Mouse (Mus musculus): Measurements from ENCODE around the gene Ak4. TPM values are rescaled to one million over a fixed set of nuclear protein-coding genes. Genes with fewer than 3 reads are reported as not detected.

The Ak4 gene
- polyA plus RNA-seq, 1 experiment from 2014 or later: 28.1 TPM

DNA sequence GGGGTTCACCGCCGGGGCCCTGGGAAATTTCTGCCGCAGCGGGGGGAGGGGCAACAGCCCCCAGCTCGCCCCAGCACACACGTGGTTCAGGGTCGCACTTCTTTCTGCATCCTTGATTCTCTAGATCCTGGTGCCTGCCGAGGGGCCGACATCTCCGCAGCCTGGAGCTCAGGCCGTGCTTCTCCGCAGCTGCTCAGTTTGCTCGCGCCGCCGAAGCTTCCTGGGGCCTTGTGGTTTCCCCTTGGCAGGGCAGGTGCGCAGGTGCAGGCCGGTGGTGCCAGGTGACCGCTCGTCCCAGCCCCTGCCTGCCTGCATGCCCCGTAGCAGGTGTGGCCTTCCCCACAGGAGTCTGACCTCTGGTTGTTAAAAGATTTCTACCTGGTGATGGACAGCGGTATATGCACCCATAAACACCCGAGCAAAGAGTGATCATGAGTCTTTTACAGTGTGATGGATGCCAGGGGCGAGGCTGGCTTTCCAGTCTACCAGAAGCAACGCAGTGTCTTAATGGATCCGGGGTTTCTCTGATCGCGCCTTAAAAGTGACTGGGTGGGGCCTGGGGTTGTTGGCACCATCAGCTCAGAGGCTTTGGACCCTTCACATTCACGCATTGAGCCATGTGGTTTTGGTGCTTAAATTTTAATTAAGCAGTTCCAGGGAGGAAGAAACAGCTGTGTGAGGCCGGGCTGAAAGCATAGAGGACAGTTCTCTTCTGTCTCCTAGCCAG lies 89.9 kb downstream of the Ak4 start:
- peak; percentile 58; the same call in 1 of the 2 replicates for ATAC-seq (ENCODE audit: insufficient read depth, low FRiP score)
- H3K9me3 ChIP-seq (replicated peaks; ENCODE audit: control insufficient read depth, low read length): no peaks in the 10 kb centered on the region
- peaks cover 14% of the 10 kb centered on the region for H3K4me1 ChIP-seq (ENCODE audit: control insufficient read depth, insufficient read depth, low read length)
- H3K4me2 ChIP-seq (ENCODE audit: low read depth, low read length): peak overlapping the region; percentile 72
- peak overlapping the region; percentile 42 for H3K4me3 ChIP-seq (replicated peaks; ENCODE audit: low read length)
- 5% methylated on average over 30 of the region's 30 CpGs for WGBS
- peaks cover 7% of the 10 kb centered on the region; the same call in 1 of the 2 replicates for H3K27me3 ChIP-seq (ENCODE audit: control insufficient read depth, insufficient read depth, low read length)
- H3K9ac ChIP-seq (ENCODE audit: low read length): peak overlapping the region; percentile 64
- H3K36me3 ChIP-seq (ENCODE audit: control insufficient read depth, insufficient read depth, low read length): no peaks in the 10 kb centered on the region
- no peak overlapping the region for H3K27ac ChIP-seq (ENCODE audit: low read length)

DNA sequence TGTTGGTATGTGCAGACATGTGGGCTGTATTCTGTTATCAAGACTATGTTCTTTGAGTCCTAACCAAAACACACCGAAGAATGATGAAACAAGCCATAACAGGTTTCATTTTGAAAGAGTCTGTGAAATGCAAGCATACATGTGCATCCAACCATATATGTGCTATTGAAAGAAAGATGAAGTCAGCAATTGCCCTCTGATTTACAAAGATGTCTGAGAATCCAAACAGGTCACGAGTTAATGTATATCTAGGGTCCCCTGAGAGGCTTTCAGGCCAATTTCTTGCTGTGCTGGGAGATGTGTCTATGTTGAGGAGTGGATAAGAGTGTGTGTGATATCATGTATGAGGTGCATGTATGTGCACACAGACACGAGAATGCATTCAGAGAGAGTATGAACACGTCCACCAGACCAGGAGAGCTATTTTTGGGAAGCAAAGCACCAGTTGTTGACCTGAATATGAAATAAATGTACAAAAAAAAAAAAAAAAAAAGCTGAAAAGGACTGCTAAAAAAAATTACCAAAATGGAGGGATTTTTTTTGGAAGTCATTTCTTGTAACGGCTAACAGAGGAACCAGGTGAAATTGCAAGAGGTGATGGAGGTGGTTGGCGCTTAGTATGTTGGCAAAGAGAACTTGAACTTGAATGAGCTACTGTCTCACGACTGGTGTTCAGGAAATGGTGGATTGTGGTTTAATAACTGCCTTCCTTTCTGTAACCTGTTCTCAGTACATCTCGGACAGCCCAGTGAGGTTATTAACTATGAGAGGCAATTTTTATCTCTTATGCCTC lies 91.2 kb downstream of the Ak4 start:
- 78% methylated on average over 8 of the region's 8 CpGs for WGBS
- Histone ChIP-seq H3K36me3 (ENCODE audit: control insufficient read depth, insufficient read depth, low read length) (no peaks in the 10 kb centered on the region), H3K27me3 (ENCODE audit: control insufficient read depth, insufficient read depth, low read length) (peaks cover 7% of the 10 kb centered on the region; the same call in 1 of the 2 replicates), H3K4me3 (replicated peaks; ENCODE audit: low read length) (no peak overlapping the region), H3K4me1 (ENCODE audit: control insufficient read depth, insufficient read depth, low read length) (peaks cover 14% of the 10 kb centered on the region), H3K4me2 (ENCODE audit: low read depth, low read length) (no peak overlapping the region), H3K9ac (ENCODE audit: low read length) (no peak overlapping the region), H3K27ac (ENCODE audit: low read length) (no peak overlapping the region), H3K9me3 (replicated peaks; ENCODE audit: control insufficient read depth, low read length) (no peaks in the 10 kb centered on the region)
- no peak for ATAC-seq (ENCODE audit: insufficient read depth, low FRiP score)

DNA sequence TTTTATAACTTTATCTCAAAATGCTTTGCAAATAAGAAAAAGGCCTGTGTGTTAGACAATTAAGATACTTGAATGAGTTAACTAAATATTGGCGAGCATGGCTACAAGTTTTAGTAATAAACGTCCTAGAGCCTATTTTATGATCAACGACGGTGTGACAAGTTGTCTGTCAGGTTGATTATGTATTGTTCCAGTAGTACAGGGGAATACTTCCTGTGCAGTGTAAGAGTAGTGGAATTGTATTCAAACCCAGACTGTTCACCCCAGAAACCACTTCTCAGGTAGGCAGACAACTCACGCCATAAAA lies 91.8 kb downstream of the Ak4 start:
- ATAC-seq (ENCODE audit: insufficient read depth, low FRiP score): no peak
- Histone ChIP-seq H3K9me3 (replicated peaks; ENCODE audit: control insufficient read depth, low read length) (no peaks in the 10 kb centered on the region), H3K27me3 (ENCODE audit: control insufficient read depth, insufficient read depth, low read length) (peaks cover 7% of the 10 kb centered on the region; the same call in 1 of the 2 replicates), H3K36me3 (ENCODE audit: control insufficient read depth, insufficient read depth, low read length) (no peaks in the 10 kb centered on the region), H3K4me1 (ENCODE audit: control insufficient read depth, insufficient read depth, low read length) (peaks cover 14% of the 10 kb centered on the region), H3K9ac (ENCODE audit: low read length) (no peak overlapping the region), H3K4me2 (ENCODE audit: low read depth, low read length) (no peak overlapping the region), H3K27ac (ENCODE audit: low read length) (no peak overlapping the region), H3K4me3 (replicated peaks; ENCODE audit: low read length) (no peak overlapping the region)
- 61% methylated on average over 5 of the region's 5 CpGs for WGBS

DNA sequence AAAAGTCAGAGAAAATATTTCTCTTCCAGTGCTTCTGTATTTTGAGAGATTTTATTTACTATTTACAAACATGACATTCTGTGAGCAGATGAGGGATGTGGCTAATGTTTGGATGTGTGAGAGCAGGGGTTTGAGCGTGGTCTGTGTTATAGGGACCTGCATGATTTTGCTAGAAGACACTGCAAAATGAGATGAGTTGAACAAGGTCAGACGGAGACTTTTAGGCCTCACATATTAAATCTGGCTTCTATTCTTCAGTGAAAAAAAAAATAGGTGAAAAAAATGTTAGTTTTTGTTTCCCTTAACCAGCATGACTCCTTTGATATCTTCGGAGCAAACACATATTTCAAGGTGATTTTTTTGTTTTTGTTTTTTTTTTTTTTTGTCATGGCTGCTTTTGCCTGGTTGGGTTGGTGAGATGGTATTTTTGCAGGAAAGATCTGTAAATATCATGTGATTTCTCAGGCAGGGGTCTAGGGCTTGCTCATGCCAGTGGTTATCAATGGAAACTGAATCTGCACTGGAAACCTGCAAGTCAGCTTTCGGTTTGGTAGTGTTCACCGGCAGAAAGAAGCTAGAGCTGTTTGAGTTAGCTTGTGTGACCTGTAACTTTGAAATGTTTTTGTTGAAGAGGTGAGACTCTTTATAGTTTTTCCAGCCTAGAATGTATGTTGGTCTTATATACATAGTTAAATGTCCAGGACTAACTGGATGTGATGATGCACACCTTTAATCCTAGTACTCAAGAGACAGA lies 92.9 kb downstream of the Ak4 start:
- WGBS: 85% methylated on average over 5 of the region's 5 CpGs
- ATAC-seq (ENCODE audit: insufficient read depth, low FRiP score): no peak

DNA sequence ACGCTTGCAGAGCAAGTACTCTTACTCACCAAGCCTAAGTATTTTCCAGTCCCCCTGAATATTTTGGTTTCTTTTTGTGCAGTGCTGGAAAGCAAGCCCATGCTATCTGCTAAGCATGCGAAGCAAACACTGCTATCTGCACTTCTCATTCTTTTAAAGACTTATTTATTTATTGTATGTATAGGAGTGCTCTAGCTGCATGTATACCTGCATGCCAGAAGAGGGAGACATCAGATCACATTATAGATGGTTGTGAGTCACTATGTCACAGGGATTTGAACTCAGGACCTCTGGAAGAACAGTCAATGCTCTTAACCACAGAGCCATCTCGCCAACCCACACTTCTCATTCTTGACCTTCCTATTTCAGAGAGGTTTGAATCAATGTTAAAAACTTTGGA lies 94.2 kb downstream of the Ak4 start:
- no peaks in the 10 kb centered on the region for H3K36me3 ChIP-seq (ENCODE audit: control insufficient read depth, insufficient read depth, low read length)
- H3K4me2 ChIP-seq (ENCODE audit: low read depth, low read length): no peak overlapping the region
- H3K27ac ChIP-seq (ENCODE audit: low read length): no peak overlapping the region
- ATAC-seq (ENCODE audit: insufficient read depth, low FRiP score): no peak
- H3K4me1 ChIP-seq (ENCODE audit: control insufficient read depth, insufficient read depth, low read length): peaks cover 12% of the 10 kb centered on the region
- H3K9ac ChIP-seq (ENCODE audit: low read length): no peak overlapping the region
- H3K27me3 ChIP-seq (ENCODE audit: control insufficient read depth, insufficient read depth, low read length): peaks cover 7% of the 10 kb centered on the region; the same call in 1 of the 2 replicates
- WGBS: 88% methylated on average over 3 of the region's 3 CpGs
- H3K4me3 ChIP-seq (replicated peaks; ENCODE audit: low read length): no peak overlapping the region
- H3K9me3 ChIP-seq (replicated peaks; ENCODE audit: control insufficient read depth, low read length): no peaks in the 10 kb centered on the region

More for the DNA sequence above, 92.9 kb downstream of the Ak4 start:
- Histone ChIP-seq H3K9ac (ENCODE audit: low read length) (no peak overlapping the region), H3K4me3 (replicated peaks; ENCODE audit: low read length) (no peak overlapping the region), H3K4me1 (ENCODE audit: control insufficient read depth, insufficient read depth, low read length) (peaks cover 14% of the 10 kb centered on the region), H3K36me3 (ENCODE audit: control insufficient read depth, insufficient read depth, low read length) (no peaks in the 10 kb centered on the region), H3K27ac (ENCODE audit: low read length) (no peak overlapping the region), H3K9me3 (replicated peaks; ENCODE audit: control insufficient read depth, low read length) (no peaks in the 10 kb centered on the region), H3K4me2 (ENCODE audit: low read depth, low read length) (no peak overlapping the region), H3K27me3 (ENCODE audit: control insufficient read depth, insufficient read depth, low read length) (peaks cover 7% of the 10 kb centered on the region; the same call in 1 of the 2 replicates)

DNA sequence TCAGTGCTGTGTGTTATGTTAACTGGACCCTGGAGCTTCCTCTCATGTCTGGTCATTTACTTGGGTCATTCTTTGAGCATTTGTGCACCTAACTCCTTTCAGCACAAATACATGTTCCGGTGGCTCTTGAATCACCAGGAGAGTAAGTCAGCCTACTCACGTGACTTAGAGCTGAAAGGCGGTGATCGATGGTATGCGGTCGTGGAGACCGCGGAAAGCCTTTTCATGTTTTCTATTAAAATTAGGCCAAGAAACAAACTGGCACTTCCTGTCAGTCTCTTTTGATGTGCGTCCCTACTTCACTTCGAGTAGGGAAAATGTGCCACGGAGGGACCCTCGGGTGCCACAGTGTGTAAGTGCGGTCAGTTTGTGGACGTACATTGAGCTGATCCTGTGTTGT lies 96.8 kb downstream of the Ak4 start:
- no peaks in the 10 kb centered on the region for H3K27me3 ChIP-seq (ENCODE audit: control insufficient read depth, insufficient read depth, low read length)
- 96% methylated on average over 14 of the region's 14 CpGs for WGBS
- H3K36me3 ChIP-seq (ENCODE audit: control insufficient read depth, insufficient read depth, low read length): no peaks in the 10 kb centered on the region
- H3K4me1 ChIP-seq (ENCODE audit: control insufficient read depth, insufficient read depth, low read length): no peaks in the 10 kb centered on the region
- no peak overlapping the region for H3K4me3 ChIP-seq (replicated peaks; ENCODE audit: low read length)
- H3K9me3 ChIP-seq (replicated peaks; ENCODE audit: control insufficient read depth, low read length): no peaks in the 10 kb centered on the region
- no peak overlapping the region for H3K27ac ChIP-seq (ENCODE audit: low read length)
- no peak for ATAC-seq (ENCODE audit: insufficient read depth, low FRiP score)
- no peak overlapping the region for H3K9ac ChIP-seq (ENCODE audit: low read length)
- no peak overlapping the region for H3K4me2 ChIP-seq (ENCODE audit: low read depth, low read length)

Other genes starting within 250 kb of the Ak4 start
- gene Jak1, start 154.0 kb upstream of the Ak4 start, polyA plus RNA-seq (2015; fragmentation: Nextera tagmentation; extraction: Ambion mirVana): 91.4 and 95.3 TPM in 2 replicates
- gene Dnajc6, start 77.4 kb downstream of the Ak4 start, polyA plus RNA-seq (2015; fragmentation: Nextera tagmentation; extraction: Ambion mirVana): 1.5 and 2.4 TPM in 2 replicates
- gene Leprot, start 228.4 kb downstream of the Ak4 start, polyA plus RNA-seq (2015; fragmentation: Nextera tagmentation; extraction: Ambion mirVana): 94.9 and 100 TPM in 2 replicates